Mouse (Mus musculus) lung, embryonic 15.5 days (tissue): ENCODE data around the gene Cnnm1. TPM values are rescaled to one million over a fixed set of nuclear protein-coding genes. Genes with fewer than 3 reads are reported as not detected.

Experiments used
- ATAC-seq: fragments of 200-750 bp; cut with Nextera tagmentation; 2 replicates; pipeline ENCODE4 v1.8.0; 2017; ENCODE audit warnings: moderate number of reproducible peaks, borderline replicate concordance; ENCODE audit not compliant: low FRiP score, low TSS enrichment; ENCODE audit errors: extremely low read depth
- H3K27ac ChIP-seq: fragments of 300-500 bp; sonication (generic); 2 replicates; pipeline ENCODE4 v1.5.1; 2015; ENCODE audit warnings: moderate library complexity, mild to moderate bottlenecking, inconsistent platforms
- H3K27me3 ChIP-seq: fragments of 300-500 bp; sonication (generic); 2 replicates; pipeline ENCODE4 v1.6.1; 2015; ENCODE audit warnings: inconsistent platforms
- H3K36me3 ChIP-seq: fragments of 300-500 bp; sonication (generic); 2 replicates; pipeline ENCODE4 v1.6.1; 2015; ENCODE audit warnings: inconsistent platforms
- H3K4me1 ChIP-seq: fragments of 300-500 bp; sonication (generic); 2 replicates; pipeline ENCODE4 v1.6.1; 2015; ENCODE audit warnings: inconsistent platforms
- H3K4me2 ChIP-seq: fragments of 300-500 bp; sonication (generic); 2 replicates; pipeline ENCODE4 v1.6.1; 2015; ENCODE audit warnings: inconsistent platforms, mild to moderate bottlenecking, moderate library complexity
- H3K4me3 ChIP-seq: fragments of 300-500 bp; sonication (generic); 2 replicates; pipeline ENCODE4 v1.5.1; 2015; ENCODE audit warnings: mild to moderate bottlenecking, inconsistent platforms
- H3K9ac ChIP-seq: fragments of 300-500 bp; sonication (generic); 2 replicates; pipeline ENCODE4 v1.6.1; 2015; ENCODE audit warnings: inconsistent platforms
- H3K9me3 ChIP-seq: fragments of 300-500 bp; sonication (generic); 2 replicates; pipeline ENCODE4 v1.6.1; 2016; ENCODE audit warnings: inconsistent platforms
- WGBS: fragments of 180-500 bp; shearing (Covaris S2); methylation state at CpG from one replicate; pipeline ENCODE4 v1.1.7; 2015; 5-methylcytosine and 5-hydroxymethylcytosine counted together
- polyA plus RNA-seq: library from polyadenylated mRNA; unstranded; fragments of >200 nt; fragmentation: Nextera tagmentation; extraction: Ambion mirVana; gene quantifications from 2 replicates; pipeline ENCODE4 v1.2.1, GENCODE M21; 2015

Cnnm1 gene
- polyA plus RNA-seq, 1 experiment from 2014 or later, result 0.06 TPM

DNA sequence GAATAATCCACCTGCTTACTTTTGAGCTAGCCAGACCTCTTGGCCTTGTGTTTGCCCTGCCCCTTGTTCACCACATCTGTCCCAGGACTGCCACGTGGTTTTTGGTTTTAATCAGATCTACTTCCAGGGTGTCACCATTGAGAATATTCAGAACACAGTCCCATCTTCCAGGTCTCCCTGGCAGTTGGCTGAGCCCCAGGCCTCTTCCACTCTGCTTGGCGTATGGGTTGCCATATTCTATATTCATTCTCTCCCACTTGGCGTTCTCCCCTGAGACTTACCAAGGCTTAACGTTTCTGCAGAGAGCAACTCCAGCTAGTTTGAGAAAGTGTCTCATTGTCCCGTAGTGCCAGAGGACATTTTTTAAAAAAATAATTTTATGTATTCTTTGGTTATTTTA is 2.7 kb downstream of the Cnnm1 start:
- 83% methylated on average over 5 of the region's 5 CpGs for WGBS

DNA sequence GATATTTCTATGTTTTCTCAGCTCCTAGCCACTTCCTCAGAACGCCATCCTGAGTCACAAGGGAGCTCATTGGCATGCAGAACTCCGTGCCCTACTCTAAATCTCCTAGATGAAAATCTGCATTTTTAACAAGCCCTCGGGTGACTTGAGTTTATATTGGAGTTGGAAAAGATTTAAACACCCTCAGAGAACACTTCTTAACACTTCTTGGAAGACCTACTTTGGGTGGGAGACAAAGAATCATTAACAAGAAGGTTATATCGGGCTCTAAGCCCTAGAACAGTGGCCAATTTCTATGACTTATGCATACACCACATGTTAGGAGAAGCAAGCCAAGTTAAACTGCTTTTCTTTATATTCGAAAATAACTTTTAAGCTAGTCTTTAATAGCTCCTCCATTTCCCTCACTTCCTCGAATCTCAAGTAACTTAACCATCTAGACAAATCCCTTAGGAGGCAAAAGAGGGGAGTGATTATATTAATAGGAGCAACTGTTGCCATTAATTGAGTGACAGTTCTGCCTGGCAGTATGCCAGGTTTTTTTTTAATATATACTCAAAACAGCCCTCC is 4.5 kb downstream of the Cnnm1 start:
- Histone ChIP-seq H3K4me3 (no peak overlapping the region), H3K27ac (no peak overlapping the region), H3K36me3 (no peaks in the 10 kb centered on the region), H3K4me2 (no peak overlapping the region), H3K9ac (no peak overlapping the region), H3K27me3 (peaks cover 40% of the 10 kb centered on the region), H3K4me1 (peaks cover 16% of the 10 kb centered on the region), H3K9me3 (no peaks in the 10 kb centered on the region)
- WGBS, result 62% methylated on average over 6 of the region's 6 CpGs
- ATAC-seq, result no peak

More for the DNA sequence above, 2.7 kb downstream of the Cnnm1 start:
- Histone ChIP-seq H3K9me3 (no peaks in the 10 kb centered on the region), H3K4me3 (no peak overlapping the region), H3K27me3 (peaks cover 59% of the 10 kb centered on the region), H3K4me2 (no peak overlapping the region), H3K27ac (no peak overlapping the region), H3K9ac (no peak overlapping the region), H3K36me3 (no peaks in the 10 kb centered on the region), H3K4me1 (peaks cover 16% of the 10 kb centered on the region)
- ATAC-seq, result no peak

DNA sequence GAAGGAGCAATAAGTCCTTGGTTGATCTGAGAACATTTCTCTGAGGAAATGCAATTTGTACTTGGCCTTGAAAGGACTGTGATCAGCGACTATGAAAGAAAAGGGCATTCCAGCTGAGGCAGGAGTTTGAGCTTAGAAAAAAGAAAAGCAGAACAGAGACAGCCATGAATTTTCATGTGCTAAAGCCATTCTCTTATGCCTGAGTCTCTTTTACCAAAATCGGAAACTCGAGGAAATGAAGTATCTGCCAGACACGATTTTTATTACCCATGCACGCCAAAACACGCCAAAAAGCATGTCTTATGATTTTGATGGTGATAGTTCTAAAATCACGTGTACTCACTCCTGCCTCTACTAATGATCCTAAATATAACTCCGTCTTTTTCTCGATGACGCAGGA is 11.3 kb downstream of the Cnnm1 start:
- Histone ChIP-seq H3K9me3 (no peaks in the 10 kb centered on the region), H3K9ac (no peak overlapping the region), H3K36me3 (no peaks in the 10 kb centered on the region), H3K4me3 (no peak overlapping the region), H3K27ac (no peak overlapping the region), H3K4me2 (no peak overlapping the region), H3K27me3 (no peaks in the 10 kb centered on the region; the same call in 1 of the 2 replicates), H3K4me1 (no peaks in the 10 kb centered on the region)
- WGBS, result 85% methylated on average over 10 of the region's 10 CpGs
- no peak for ATAC-seq

DNA sequence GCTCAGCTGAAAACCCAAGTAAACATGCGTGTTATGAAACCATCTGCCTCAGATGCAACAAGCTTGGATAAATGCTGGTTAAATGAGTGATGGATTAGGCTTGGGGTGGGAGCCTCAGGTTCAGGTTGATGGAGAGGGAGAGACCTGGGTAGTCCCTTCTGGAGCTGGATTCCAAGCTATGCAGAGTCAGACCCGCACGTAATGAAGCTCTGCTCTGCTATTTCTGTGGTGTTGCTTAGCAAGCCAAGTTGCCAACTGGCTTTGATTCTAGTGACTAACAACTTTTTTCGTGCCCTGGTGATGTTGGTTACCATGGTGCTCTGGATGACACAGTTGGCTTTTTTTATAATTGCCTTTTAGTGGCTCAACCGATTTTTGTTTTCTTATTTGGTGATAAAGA is 11.9 kb downstream of the Cnnm1 start:
- no peaks in the 10 kb centered on the region; the same call in 1 of the 2 replicates for H3K27me3 ChIP-seq
- H3K9ac ChIP-seq, result no peak overlapping the region
- no peaks in the 10 kb centered on the region for H3K9me3 ChIP-seq
- no peak overlapping the region for H3K4me3 ChIP-seq
- WGBS, result 78% methylated on average over 5 of the region's 5 CpGs
- H3K4me2 ChIP-seq, result no peak overlapping the region
- H3K27ac ChIP-seq, result no peak overlapping the region
- ATAC-seq, result no peak
- no peaks in the 10 kb centered on the region for H3K36me3 ChIP-seq
- H3K4me1 ChIP-seq, result no peaks in the 10 kb centered on the region

DNA sequence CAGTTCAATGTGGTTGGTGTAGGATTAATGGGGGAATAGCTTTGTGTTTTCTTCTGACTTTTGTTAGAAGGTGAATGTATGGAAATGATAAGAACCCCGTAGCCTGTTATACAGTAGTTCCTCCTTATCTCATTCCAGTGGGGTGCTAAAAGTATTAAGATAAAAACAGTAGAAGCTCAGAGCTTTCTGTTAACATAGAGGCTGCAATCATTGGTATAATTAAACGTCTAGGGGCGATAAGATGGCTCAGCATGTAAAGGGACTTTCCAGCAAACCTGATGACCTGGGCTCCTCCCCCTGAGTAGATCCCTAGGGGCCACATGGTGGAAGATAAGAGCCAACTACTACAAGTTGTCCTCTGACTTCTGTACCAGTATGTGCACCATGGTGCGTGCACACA is 12.8 kb downstream of the Cnnm1 start:
- Histone ChIP-seq H3K4me3 (no peak overlapping the region), H3K27ac (no peak overlapping the region), H3K9me3 (no peaks in the 10 kb centered on the region), H3K4me1 (no peaks in the 10 kb centered on the region), H3K4me2 (no peak overlapping the region), H3K9ac (no peak overlapping the region), H3K36me3 (no peaks in the 10 kb centered on the region), H3K27me3 (no peaks in the 10 kb centered on the region)
- 60% methylated on average over 4 of the region's 4 CpGs for WGBS
- no peak for ATAC-seq

DNA sequence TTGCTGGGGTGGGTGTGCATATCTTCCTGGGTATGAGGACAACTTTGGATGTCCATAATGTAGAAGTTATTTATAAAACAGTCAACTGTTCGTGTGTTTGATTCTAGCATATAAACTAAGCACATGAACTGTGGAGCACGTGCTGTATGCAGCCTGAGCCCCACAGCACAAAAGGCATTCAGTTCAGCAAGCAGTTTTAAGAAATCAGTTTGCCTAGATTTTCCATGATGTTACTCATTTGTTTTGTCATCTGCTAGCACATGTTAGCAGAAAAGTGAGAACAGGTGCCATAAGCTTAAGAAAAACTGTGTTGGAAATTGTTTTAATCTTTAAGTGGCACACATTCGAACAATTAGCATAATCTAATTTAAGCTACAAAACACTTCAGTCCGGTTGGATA is 19.7 kb downstream of the Cnnm1 start:
- no peaks in the 10 kb centered on the region for H3K4me1 ChIP-seq
- no peak overlapping the region for H3K4me2 ChIP-seq
- no peaks in the 10 kb centered on the region for H3K9me3 ChIP-seq
- H3K27ac ChIP-seq, result no peak overlapping the region
- no peak for ATAC-seq
- 61% methylated on average over 4 of the region's 4 CpGs for WGBS
- H3K9ac ChIP-seq, result no peak overlapping the region
- H3K36me3 ChIP-seq, result no peaks in the 10 kb centered on the region
- H3K4me3 ChIP-seq, result no peak overlapping the region
- H3K27me3 ChIP-seq, result no peaks in the 10 kb centered on the region

DNA sequence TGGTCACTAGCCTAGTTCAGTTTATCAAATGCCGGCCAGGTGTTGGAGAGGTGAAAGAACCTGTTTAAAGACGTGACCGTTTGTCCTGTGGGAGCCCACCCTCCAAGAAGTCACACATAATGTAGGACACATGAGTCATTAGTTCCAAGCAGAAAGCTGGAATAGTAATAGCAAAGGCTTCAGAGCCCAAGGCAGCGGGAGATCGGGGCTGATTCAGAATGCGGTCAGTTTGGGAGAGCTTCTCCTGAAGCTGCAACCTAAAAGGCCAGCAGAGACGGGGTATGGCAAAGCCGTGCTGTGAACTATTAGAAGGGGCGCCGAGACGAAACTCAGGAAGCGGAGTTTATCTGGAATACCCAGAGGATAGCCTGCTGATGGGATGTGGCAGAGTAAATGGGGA is 20.2 kb downstream of the Cnnm1 start:
- H3K4me1 ChIP-seq, result no peaks in the 10 kb centered on the region
- ATAC-seq, result no peak
- no peak overlapping the region for H3K27ac ChIP-seq
- no peak overlapping the region for H3K4me3 ChIP-seq
- no peaks in the 10 kb centered on the region for H3K36me3 ChIP-seq
- no peaks in the 10 kb centered on the region for H3K27me3 ChIP-seq
- H3K4me2 ChIP-seq, result no peak overlapping the region
- no peaks in the 10 kb centered on the region for H3K9me3 ChIP-seq
- WGBS, result 83% methylated on average over 12 of the region's 12 CpGs
- no peak overlapping the region for H3K9ac ChIP-seq

DNA sequence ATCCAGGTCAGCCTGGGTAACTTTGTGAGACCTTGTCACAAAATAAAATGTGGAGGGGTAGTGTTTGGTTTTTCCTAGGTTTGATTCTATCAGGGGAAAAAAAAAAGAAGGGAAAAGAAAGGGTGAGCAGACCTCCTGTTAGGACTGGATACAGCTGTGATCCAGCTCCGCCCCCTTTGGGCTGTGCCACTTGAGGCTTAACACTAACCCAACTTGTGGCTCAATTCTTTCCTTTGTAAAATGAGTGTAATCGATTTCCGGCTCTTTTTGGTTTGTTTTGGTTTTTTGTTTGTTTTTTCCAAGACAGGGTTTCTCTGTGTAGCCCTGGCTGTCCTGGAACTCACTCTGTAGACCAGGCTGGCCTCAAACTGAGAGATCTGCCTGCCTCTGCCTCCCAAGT is 21.9 kb downstream of the Cnnm1 start:
- no peak overlapping the region for H3K9ac ChIP-seq
- WGBS, result 86% methylated on average over 3 of the region's 3 CpGs

DNA sequence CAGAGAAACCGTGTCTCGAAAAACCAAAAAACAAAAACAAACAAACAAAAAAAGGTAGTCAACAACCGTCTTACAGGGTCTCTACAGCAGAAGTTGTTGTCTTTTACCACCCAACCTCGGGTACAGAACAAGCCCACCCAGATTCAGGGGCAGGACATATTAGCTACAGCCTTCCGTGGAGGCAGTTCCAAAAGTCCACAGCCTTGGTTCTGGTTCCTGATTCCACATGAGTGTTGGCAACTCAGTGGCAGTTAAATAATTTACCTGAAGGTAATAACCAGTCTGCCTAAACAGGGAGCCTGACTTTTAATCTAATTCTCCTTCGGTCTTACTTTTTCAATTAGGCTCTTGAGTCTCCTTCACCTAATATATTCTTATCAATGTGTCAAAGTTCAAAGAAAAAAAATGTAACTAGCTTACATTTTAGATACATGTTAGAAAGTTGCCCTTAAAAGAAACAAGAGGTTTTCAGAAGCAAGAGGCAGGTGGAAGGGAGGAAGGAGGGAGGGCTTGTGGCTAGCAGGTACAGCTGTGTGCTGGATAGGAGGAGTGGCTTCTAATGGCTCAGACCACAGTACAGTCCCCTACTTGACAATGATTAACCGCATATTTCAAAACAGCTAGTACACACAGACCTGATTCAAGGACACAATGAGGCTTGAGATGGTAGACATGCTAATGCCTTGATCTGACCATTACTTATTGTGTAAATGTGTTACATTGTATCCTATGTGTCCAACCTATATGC is 23.5 kb downstream of the Cnnm1 start:
- no peaks in the 10 kb centered on the region for H3K27me3 ChIP-seq

More for the DNA sequence above, 21.9 kb downstream of the Cnnm1 start:
- no peak overlapping the region for H3K4me3 ChIP-seq
- no peaks in the 10 kb centered on the region for H3K27me3 ChIP-seq
- H3K4me2 ChIP-seq, result no peak overlapping the region
- H3K36me3 ChIP-seq, result no peaks in the 10 kb centered on the region
- no peaks in the 10 kb centered on the region for H3K4me1 ChIP-seq
- H3K27ac ChIP-seq, result no peak overlapping the region
- no peaks in the 10 kb centered on the region for H3K9me3 ChIP-seq
- no peak for ATAC-seq

DNA sequence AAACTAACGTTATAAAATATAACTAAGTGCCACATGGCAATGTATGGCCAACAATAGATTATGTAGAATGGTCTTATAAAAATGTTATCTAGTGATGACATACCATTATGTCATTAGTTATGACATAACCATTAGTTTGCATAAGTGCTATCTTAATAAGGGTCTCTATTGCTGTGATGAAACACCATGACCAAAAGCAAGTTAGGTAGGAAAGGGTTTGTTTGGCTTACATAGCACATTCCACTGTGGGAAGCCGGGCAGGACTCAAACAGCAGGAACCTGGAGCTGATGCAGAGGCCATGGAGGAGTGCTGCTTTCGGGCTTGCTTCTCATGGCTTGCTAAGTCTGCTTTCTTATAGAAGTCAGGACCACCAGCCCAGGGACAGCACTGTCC is 24.1 kb downstream of the Cnnm1 start:
- Histone ChIP-seq H3K36me3 (no peaks in the 10 kb centered on the region), H3K4me2 (no peak overlapping the region), H3K27me3 (no peaks in the 10 kb centered on the region), H3K4me3 (no peak overlapping the region), H3K27ac (no peak overlapping the region), H3K9me3 (no peaks in the 10 kb centered on the region), H3K4me1 (no peaks in the 10 kb centered on the region), H3K9ac (no peak overlapping the region)
- WGBS, result 74% methylated on average over 3 of the region's 3 CpGs
- no peak for ATAC-seq

More for the DNA sequence above, 23.5 kb downstream of the Cnnm1 start:
- H3K36me3 ChIP-seq, result no peaks in the 10 kb centered on the region
- H3K4me1 ChIP-seq, result no peaks in the 10 kb centered on the region
- no peak overlapping the region for H3K4me3 ChIP-seq
- H3K4me2 ChIP-seq, result no peak overlapping the region
- H3K27ac ChIP-seq, result no peak overlapping the region
- H3K9me3 ChIP-seq, result no peaks in the 10 kb centered on the region
- no peak for ATAC-seq
- 76% methylated on average over 7 of the region's 7 CpGs for WGBS
- H3K9ac ChIP-seq, result no peak overlapping the region

DNA sequence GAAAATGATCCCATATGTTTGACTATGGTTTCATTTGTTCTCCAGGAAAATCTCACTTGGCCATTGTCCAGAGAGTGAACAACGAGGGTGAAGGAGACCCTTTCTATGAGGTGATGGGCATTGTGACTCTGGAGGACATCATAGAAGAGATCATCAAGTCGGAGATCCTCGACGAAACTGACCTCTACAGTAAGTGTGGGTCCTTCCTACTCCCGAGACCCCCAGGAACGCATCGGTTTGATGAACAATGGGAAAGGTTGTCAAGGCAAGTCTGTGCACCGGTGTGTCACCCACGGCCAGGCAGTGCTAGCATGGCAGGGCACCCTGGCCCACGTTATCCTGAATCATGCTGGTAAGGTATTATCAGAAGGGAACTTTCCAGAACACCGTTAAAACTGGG is 24.8 kb downstream of the Cnnm1 start:
- Histone ChIP-seq H3K27me3 (no peaks in the 10 kb centered on the region), H3K27ac (no peak overlapping the region), H3K36me3 (no peaks in the 10 kb centered on the region), H3K4me2 (no peak overlapping the region), H3K4me3 (no peak overlapping the region), H3K9ac (no peak overlapping the region), H3K4me1 (no peaks in the 10 kb centered on the region), H3K9me3 (no peaks in the 10 kb centered on the region)
- ATAC-seq, result no peak
- WGBS, result 85% methylated on average over 11 of the region's 11 CpGs

DNA sequence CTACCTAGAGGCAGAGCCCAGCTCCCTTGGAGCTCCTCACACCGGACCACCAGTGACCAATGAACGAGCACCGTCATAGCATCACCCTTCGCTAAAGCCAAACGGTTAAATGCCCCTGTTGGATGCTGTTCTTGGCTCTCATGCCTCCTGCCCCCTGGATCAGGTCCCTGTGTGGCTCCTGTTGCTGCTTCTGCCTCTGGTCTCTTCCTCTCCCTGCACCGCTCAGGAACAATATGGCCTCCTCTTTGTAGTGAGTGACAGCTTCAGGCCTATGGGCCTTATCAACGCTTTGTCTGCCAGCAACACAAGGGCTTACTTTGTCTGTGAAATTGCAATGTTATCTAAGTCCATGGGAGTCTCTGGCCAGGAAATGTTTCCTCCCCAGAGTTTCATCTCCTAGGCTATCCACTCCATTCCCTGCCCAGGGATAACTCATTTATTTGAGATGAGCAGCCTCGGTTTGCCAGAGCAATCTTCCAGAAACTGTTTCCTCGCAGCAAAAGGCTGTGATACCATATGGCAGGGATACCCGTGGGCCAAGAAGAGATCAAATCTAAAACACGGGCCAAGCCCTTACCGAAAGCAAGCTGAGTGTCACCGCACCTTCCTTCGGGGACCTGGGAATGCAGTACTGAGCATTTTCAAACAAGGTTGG is 25.5 kb downstream of the Cnnm1 start:
- no peak overlapping the region for H3K4me2 ChIP-seq
- 87% methylated on average over 14 of the region's 14 CpGs for WGBS
- H3K4me3 ChIP-seq, result no peak overlapping the region
- H3K27ac ChIP-seq, result no peak overlapping the region
- no peaks in the 10 kb centered on the region for H3K4me1 ChIP-seq
- no peaks in the 10 kb centered on the region for H3K27me3 ChIP-seq
- no peaks in the 10 kb centered on the region for H3K9me3 ChIP-seq
- no peak overlapping the region for H3K9ac ChIP-seq
- ATAC-seq, result no peak
- no peaks in the 10 kb centered on the region for H3K36me3 ChIP-seq
